Mouse (Mus musculus) forebrain, embryonic 14.5 days (tissue): Measurements from ENCODE around the gene Pik3ap1. TPM values are rescaled to one million over a fixed set of nuclear protein-coding genes. Genes with fewer than 3 reads are reported as not detected.

ENCODE experiments used
- ATAC-seq: fragments of 200-750 bp; cut with Nextera tagmentation; 2 replicates; pipeline ENCODE4 v1.8.0; 2017; ENCODE audit warnings: mild to moderate bottlenecking, moderate library complexity
- DNase-seq: peaks from one replicate; pipeline ENCODE4 v3.0.0-alpha.2; 2015; ENCODE audit warnings: low spot score
- H3K27ac ChIP-seq: fragments of 300-500 bp; sonication (generic); 2 replicates; pipeline ENCODE4 v1.5.1; 2014; ENCODE audit warnings: low read depth, mild to moderate bottlenecking, control low read depth, low read length, moderate library complexity
- H3K27me3 ChIP-seq: fragments of 300-500 bp; sonication (generic); replicated peaks from 2 replicates; pipeline ENCODE4 v1.6.1; 2014; ENCODE audit warnings: low read length, control low read depth, mixed read lengths; ENCODE audit not compliant: control insufficient read depth, insufficient read depth
- H3K36me3 ChIP-seq: fragments of 300-500 bp; sonication (generic); 2 replicates; pipeline ENCODE4 v1.6.1; 2014; ENCODE audit warnings: low read length, control low read depth; ENCODE audit not compliant: control insufficient read depth, insufficient read depth
- H3K4me1 ChIP-seq: fragments of 300-500 bp; sonication (generic); 2 replicates; pipeline ENCODE4 v1.6.1; 2014; ENCODE audit warnings: antibody characterized with exemption, low read length, control low read depth; ENCODE audit not compliant: control insufficient read depth, insufficient read depth
- H3K4me2 ChIP-seq: fragments of 300-500 bp; sonication (generic); 2 replicates; pipeline ENCODE4 v1.6.1; 2014; ENCODE audit warnings: mild to moderate bottlenecking, control low read depth, low read length
- H3K4me3 ChIP-seq: fragments of 300-500 bp; sonication (generic); 2 replicates; pipeline ENCODE4 v1.5.1; 2014; ENCODE audit warnings: low read depth, low read length, control low read depth
- H3K9ac ChIP-seq: fragments of 300-500 bp; sonication (generic); 2 replicates; pipeline ENCODE4 v1.6.1; 2014; ENCODE audit warnings: mild to moderate bottlenecking, low read length, control low read depth, moderate library complexity
- H3K9me3 ChIP-seq: fragments of 300-500 bp; sonication (generic); replicated peaks from 2 replicates; pipeline ENCODE4 v1.6.1; 2016; ENCODE audit warnings: low read length, control low read depth, mixed read lengths; ENCODE audit not compliant: control insufficient read depth
- WGBS: fragments of 180-500 bp; shearing (Covaris S2); extraction: QIAGEN DNeasy Blood & Tissue Kit; methylation state at CpG from one replicate; pipeline ENCODE4 v1.1.7; 2014; 5-methylcytosine and 5-hydroxymethylcytosine counted together
- polyA plus RNA-seq: library from polyadenylated mRNA; unstranded; fragments of >200 nt; fragmentation: Nextera tagmentation; extraction: Ambion mirVana; gene quantifications from 2 replicates; pipeline ENCODE4 v1.2.1, GENCODE M21; 2014

Gene Pik3ap1
- polyA plus RNA-seq, 1 experiment from 2014 or later, result 1.8 TPM

GRCm38 (mm10) chr19:41282718-41283117, 102.2 kb downstream of the Pik3ap1 start:
- Histone ChIP-seq H3K4me2 (no peak overlapping the region), H3K4me3 (no peak overlapping the region), H3K9ac (no peak overlapping the region), H3K4me1 (0 out of 2 replicates have a peak, but pooled peaks cover 2% of the 10 kb centered on the region), H3K9me3 (no peaks in the 10 kb centered on the region), H3K27ac (no peak overlapping the region), H3K27me3 (no peaks in the 10 kb centered on the region), H3K36me3 (no peaks in the 10 kb centered on the region)
- DNase-seq, result no peak
- ATAC-seq, result no peak
- WGBS, result 87% methylated on average over 5 of the region's 5 CpGs

- 89% methylated on average over 4 of the region's 4 CpGs for WGBS
- ATAC-seq, result no peak
- no peak for DNase-seq
- Histone ChIP-seq H3K4me3 (no peak overlapping the region), H3K9me3 (no peaks in the 10 kb centered on the region), H3K36me3 (no peaks in the 10 kb centered on the region), H3K27ac (no peak overlapping the region), H3K4me2 (no peak overlapping the region), H3K4me1 (0 out of 2 replicates have a peak, but pooled peaks cover 2% of the 10 kb centered on the region), H3K27me3 (no peaks in the 10 kb centered on the region), H3K9ac (no peak overlapping the region)
Measured at GRCm38 (mm10) chr19:41282216-41282615, 102.7 kb downstream of the Pik3ap1 start.

GRCm38 (mm10) chr19:41279724-41280244, 105.1 kb downstream of the Pik3ap1 start:
- no peak for DNase-seq

GRCm38 (mm10) chr19:41278606-41279005, 106.3 kb downstream of the Pik3ap1 start:
- Histone ChIP-seq H3K36me3 (no peaks in the 10 kb centered on the region), H3K4me2 (no peak overlapping the region), H3K4me1 (no peaks in the 10 kb centered on the region), H3K27me3 (no peaks in the 10 kb centered on the region), H3K4me3 (no peak overlapping the region), H3K9ac (no peak overlapping the region), H3K9me3 (no peaks in the 10 kb centered on the region), H3K27ac (no peak overlapping the region)
- WGBS, result 88% methylated on average over 7 of the region's 7 CpGs
- ATAC-seq, result no peak
- DNase-seq, result no peak

More at GRCm38 (mm10) chr19:41279724-41280244, 105.1 kb downstream of the Pik3ap1 start:
- 66% methylated on average over 8 of the region's 8 CpGs for WGBS
- Histone ChIP-seq H3K9ac (no peak overlapping the region), H3K36me3 (no peaks in the 10 kb centered on the region), H3K4me1 (0 out of 2 replicates have a peak, but pooled peaks cover 2% of the 10 kb centered on the region), H3K4me2 (no peak overlapping the region), H3K4me3 (no peak overlapping the region), H3K9me3 (no peaks in the 10 kb centered on the region), H3K27ac (no peak overlapping the region), H3K27me3 (no peaks in the 10 kb centered on the region)
- ATAC-seq, result no peak

GRCm38 (mm10) chr19:41275588-41275987, 109.3 kb downstream of the Pik3ap1 start:
- WGBS, result 70% methylated on average over 3 of the region's 3 CpGs
- no peaks in the 10 kb centered on the region for H3K4me1 ChIP-seq

GRCm38 (mm10) chr19:41270906-41271305, 114.0 kb downstream of the Pik3ap1 start:
- H3K9ac ChIP-seq, result no peak overlapping the region
- DNase-seq, result no peak
- H3K9me3 ChIP-seq, result no peaks in the 10 kb centered on the region
- no peak overlapping the region for H3K4me2 ChIP-seq
- 73% methylated on average over 7 of the region's 7 CpGs for WGBS
- H3K27ac ChIP-seq, result no peak overlapping the region
- no peak overlapping the region for H3K4me3 ChIP-seq
- H3K27me3 ChIP-seq, result no peaks in the 10 kb centered on the region
- H3K4me1 ChIP-seq, result no peaks in the 10 kb centered on the region
- H3K36me3 ChIP-seq, result no peaks in the 10 kb centered on the region
- no peak for ATAC-seq

More at GRCm38 (mm10) chr19:41275588-41275987, 109.3 kb downstream of the Pik3ap1 start:
- H3K4me3 ChIP-seq, result no peak overlapping the region
- DNase-seq (no peak), ATAC-seq (no peak)
- H3K4me2 ChIP-seq, result no peak overlapping the region
- H3K27ac ChIP-seq, result no peak overlapping the region
- no peaks in the 10 kb centered on the region for H3K36me3 ChIP-seq
- H3K27me3 ChIP-seq, result no peaks in the 10 kb centered on the region
- H3K9ac ChIP-seq, result no peak overlapping the region
- H3K9me3 ChIP-seq, result no peaks in the 10 kb centered on the region

- WGBS, result 59% methylated on average over 9 of the region's 9 CpGs
- DNase-seq (peak; percentile 54), ATAC-seq (no peak)
- Histone ChIP-seq H3K27me3 (no peaks in the 10 kb centered on the region), H3K4me1 (no peaks in the 10 kb centered on the region), H3K27ac (no peak overlapping the region), H3K36me3 (no peaks in the 10 kb centered on the region), H3K9ac (no peak overlapping the region), H3K4me2 (no peak overlapping the region), H3K4me3 (no peak overlapping the region), H3K9me3 (no peaks in the 10 kb centered on the region)
Measured at GRCm38 (mm10) chr19:41270151-41270727, 114.7 kb downstream of the Pik3ap1 start.

GRCm38 (mm10) chr19:41266251-41266901, 118.5 kb downstream of the Pik3ap1 start:
- no peak overlapping the region for H3K4me2 ChIP-seq
- H3K9ac ChIP-seq, result no peak overlapping the region
- DNase-seq, result no peak
- H3K4me1 ChIP-seq, result peaks cover 4% of the 10 kb centered on the region
- ATAC-seq, result no peak
- no peaks in the 10 kb centered on the region for H3K9me3 ChIP-seq
- 59% methylated on average over 8 of the region's 8 CpGs for WGBS
- H3K27ac ChIP-seq, result no peak overlapping the region
- no peaks in the 10 kb centered on the region for H3K27me3 ChIP-seq
- H3K36me3 ChIP-seq, result no peaks in the 10 kb centered on the region
- no peak overlapping the region for H3K4me3 ChIP-seq

DNA sequence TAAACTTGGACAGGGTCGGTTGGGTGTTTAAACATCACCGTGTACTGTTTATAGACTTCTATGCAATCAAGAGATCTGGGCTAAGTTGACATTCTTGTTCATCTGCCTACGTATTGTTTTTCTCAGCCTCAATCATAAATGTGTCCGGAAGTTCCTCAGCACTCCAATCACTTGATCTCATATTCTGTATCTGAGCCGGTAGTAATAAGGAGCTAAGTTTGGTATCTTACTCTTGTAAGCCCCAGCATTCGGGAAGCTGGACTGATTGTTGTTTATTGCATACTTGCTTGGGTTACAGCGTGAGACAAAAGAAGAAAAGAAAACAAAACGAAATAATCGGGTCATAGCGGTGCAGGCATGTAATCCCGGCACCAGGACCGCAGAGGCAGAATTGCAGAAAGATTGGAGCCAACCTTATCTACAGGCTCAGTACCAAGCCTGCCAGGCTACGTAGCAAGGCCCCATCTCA, 120.5 kb downstream of the Pik3ap1 start:
- no peak for DNase-seq
- H3K9ac ChIP-seq, result peak overlapping the region; percentile 96

More for the DNA sequence above, 120.5 kb downstream of the Pik3ap1 start:
- no peaks in the 10 kb centered on the region for H3K27me3 ChIP-seq
- H3K36me3 ChIP-seq, result no peaks in the 10 kb centered on the region
- peak overlapping the region; percentile 96 for H3K27ac ChIP-seq
- H3K4me1 ChIP-seq, result peaks cover 7% of the 10 kb centered on the region
- peak overlapping the region; percentile 66 for H3K4me2 ChIP-seq
- peak overlapping the region; percentile 92 for H3K4me3 ChIP-seq
- H3K9me3 ChIP-seq, result no peaks in the 10 kb centered on the region
- no peak for ATAC-seq
- WGBS, result 37% methylated on average over 13 of the region's 13 CpGs
